Comparison of ENCODE assay signal across 8 mouse cellular contexts in the genomic region with DNA sequence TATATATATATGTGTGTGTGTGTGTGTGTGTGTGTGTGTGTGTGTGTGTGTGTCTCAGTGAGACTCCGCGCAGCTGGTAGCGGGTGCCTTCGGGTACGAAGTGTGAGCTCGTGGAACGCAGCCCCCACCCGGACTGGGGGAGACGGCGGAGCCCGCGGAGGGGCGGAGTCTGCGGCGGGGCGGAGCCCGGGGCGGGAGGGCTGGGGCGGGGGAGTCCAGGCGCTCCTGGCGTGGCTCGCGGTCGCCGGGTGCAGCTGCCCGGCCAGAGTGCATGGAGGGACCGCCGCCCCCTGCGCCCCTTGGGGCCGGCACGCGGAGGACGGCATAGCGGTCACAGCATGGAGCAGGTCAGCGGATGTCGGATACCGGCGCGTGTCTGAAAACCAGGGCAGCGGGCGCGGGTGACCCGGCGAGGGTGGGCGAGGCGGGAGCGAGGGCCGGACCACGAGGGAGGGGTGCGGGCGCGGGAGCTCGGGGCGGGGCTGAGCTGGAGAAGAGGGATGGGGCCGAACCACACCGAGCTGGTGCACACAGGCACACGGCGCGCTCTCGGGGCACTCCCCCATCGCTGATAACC. TPM values are rescaled to one million over a fixed set of nuclear protein-coding genes. Genes with fewer than 3 reads are reported as not detected.
DNase-seq lines count a peak whose midpoint lies in the region; ATAC-seq lines count a peak whose summit lies in the region.

No protein-coding gene starts in this region.

- peak overlapping the region; percentile 60 for H3K27ac ChIP-seq in embryonic facial prominence, embryonic 15.5 days (replicated peaks)
- peak overlapping the region; percentile 24 for H3K27ac ChIP-seq in limb, embryonic 15.5 days

- H3K9ac ChIP-seq in embryonic facial prominence, embryonic 15.5 days, result peak overlapping the region; percentile 31
- H3K9ac ChIP-seq in limb, embryonic 15.5 days, result peak overlapping the region; percentile 40

- DNase-seq in layer of hippocampus, postnatal 10 days (ENCODE audit: low spot score in 2 of 2), result peak; percentile 64 to 70
- no peak for DNase-seq in layer of hippocampus, adult 11-12 months (ENCODE audit: low spot score)
- peak; percentile 73 for DNase-seq in adrenal gland, postnatal 14 days
- DNase-seq in heart, postnatal 4 days, result peak; percentile 64
- peak; percentile 61 for DNase-seq in naive thymus-derived CD4-positive, alpha-beta T cell, adult 2 months (ENCODE audit: low read depth)
- peak; percentile 58 for DNase-seq in thymus, postnatal 25 days

- H3K4me1 ChIP-seq in embryonic facial prominence, embryonic 15.5 days, result peaks cover 50% of the 10 kb centered on the region
- H3K4me1 ChIP-seq in limb, embryonic 15.5 days, result peaks cover 66% of the 10 kb centered on the region

- no peaks in the 10 kb centered on the region for H3K36me3 ChIP-seq in embryonic facial prominence, embryonic 15.5 days
- H3K36me3 ChIP-seq in limb, embryonic 15.5 days, result no peaks in the 10 kb centered on the region

- peak; percentile 56 for ATAC-seq in embryonic facial prominence, embryonic 15.5 days (ENCODE audit: insufficient number of reproducible peaks, low FRiP score, low TSS enrichment, low read depth)
- ATAC-seq in limb, embryonic 15.5 days (ENCODE audit: insufficient number of reproducible peaks, low FRiP score, low TSS enrichment, low read depth), result peak; percentile 35; the same call in 1 of the 2 replicates

- under 1% methylated on average over 61 of the region's 61 CpGs for WGBS in embryonic facial prominence, embryonic 15.5 days
- WGBS in limb, embryonic 15.5 days, result under 1% methylated on average over 61 of the region's 61 CpGs

- no peaks in the 10 kb centered on the region for H3K9me3 ChIP-seq in embryonic facial prominence, embryonic 15.5 days (replicated peaks)
- no peaks in the 10 kb centered on the region for H3K9me3 ChIP-seq in limb, embryonic 15.5 days

- peak overlapping the region; percentile 52 for H3K4me3 ChIP-seq in embryonic facial prominence, embryonic 15.5 days (replicated peaks)
- H3K4me3 ChIP-seq in limb, embryonic 15.5 days, result peak overlapping the region; percentile 54

- H3K4me2 ChIP-seq in embryonic facial prominence, embryonic 15.5 days (replicated peaks), result peak overlapping the region; percentile 93
- peak overlapping the region; percentile 96 for H3K4me2 ChIP-seq in limb, embryonic 15.5 days

- H3K27me3 ChIP-seq in embryonic facial prominence, embryonic 15.5 days, result no peaks in the 10 kb centered on the region
- peaks cover 6% of the 10 kb centered on the region; the same call in 1 of the 2 replicates for H3K27me3 ChIP-seq in limb, embryonic 15.5 days

RNA-seq across cellular contexts. Expression of a gene that starts 11.1 kb away (rescaled TPM):
- total RNA-seq in layer of hippocampus, postnatal 10 days (2021), result 10 to 100 TPM; 73.3 to 77.4 TPM
- total RNA-seq in adrenal gland, postnatal 14 days (2021), result 31.4 and 32.8 TPM in 2 replicates
- 9.6 and 10.4 TPM in 2 replicates for polyA plus RNA-seq in embryonic facial prominence, embryonic 15.5 days (2015; fragmentation: Nextera tagmentation; extraction: Ambion mirVana)
- total RNA-seq in heart, postnatal 4 days (2021), result 10 to 100 TPM; 51.0 to 52.3 TPM
- polyA plus RNA-seq in limb, embryonic 15.5 days (2015; fragmentation: Nextera tagmentation; extraction: Ambion mirVana), result 7.8 and 8.4 TPM in 2 replicates

RNA-seq across cellular contexts. Expression of a gene that starts 41.9 kb away (rescaled TPM):
- total RNA-seq in layer of hippocampus, postnatal 10 days (2021), result 10 to 100 TPM; 69.2 to 72.6 TPM
- total RNA-seq in adrenal gland, postnatal 14 days (2021), result 18.3 TPM in 2 replicates
- polyA plus RNA-seq in embryonic facial prominence, embryonic 15.5 days (2015; fragmentation: Nextera tagmentation; extraction: Ambion mirVana), result 4.8 TPM in 2 replicates
- total RNA-seq in heart, postnatal 4 days (2021), result 10 to 100 TPM; 24.2 to 28.9 TPM
- polyA plus RNA-seq in limb, embryonic 15.5 days (2015; fragmentation: Nextera tagmentation; extraction: Ambion mirVana), result 3.4 and 4.4 TPM in 2 replicates

RNA-seq across cellular contexts. Expression of a gene that starts 52.4 kb away (rescaled TPM):
- total RNA-seq in layer of hippocampus, postnatal 10 days (2021), result under 1 TPM; 0.34 to 0.42 TPM
- 2.8 and 3.3 TPM in 2 replicates for total RNA-seq in adrenal gland, postnatal 14 days (2021)
- polyA plus RNA-seq in embryonic facial prominence, embryonic 15.5 days (2015; fragmentation: Nextera tagmentation; extraction: Ambion mirVana), result 0.05 and 0.18 TPM in 2 replicates
- under 1 TPM; 0.05 to 0.17 TPM for total RNA-seq in heart, postnatal 4 days (2021)
- 0.09 and 0.10 TPM in 2 replicates for polyA plus RNA-seq in limb, embryonic 15.5 days (2015; fragmentation: Nextera tagmentation; extraction: Ambion mirVana)
